Mouse (Mus musculus): Measurements from ENCODE around the gene Kcnd2.
A peak's percentile ranks its signal among the peaks of the same experiment; 100 is the strongest.

The Kcnd2 gene

DNA sequence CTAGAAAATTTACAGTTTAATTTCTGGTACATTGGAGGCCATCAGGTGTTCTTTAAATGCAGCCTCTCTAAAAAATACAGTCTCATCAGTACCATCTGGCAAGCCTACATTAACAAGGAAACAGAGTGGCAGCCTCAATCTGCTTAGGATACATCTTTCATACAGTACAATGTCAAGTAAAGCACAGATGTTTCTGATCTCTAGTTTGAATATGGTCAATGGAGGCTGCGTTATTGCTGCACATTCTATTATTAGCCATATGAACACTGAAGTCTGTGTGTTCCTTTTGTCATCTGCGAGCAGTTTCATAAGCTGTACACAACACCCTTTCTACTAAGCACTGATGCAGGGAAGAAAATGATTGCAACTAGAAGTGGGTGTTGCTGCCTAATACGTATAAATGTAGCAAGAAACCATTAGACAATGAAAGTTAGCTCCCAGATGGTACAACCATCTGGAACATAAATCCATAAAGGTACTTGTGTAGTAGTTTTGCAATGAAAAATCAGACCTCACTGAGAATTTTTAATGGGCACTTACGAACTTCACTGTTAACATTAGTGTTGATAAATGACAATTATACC is 209.0 kb downstream of the Kcnd2 start:
- no peak for DNase-seq

- DNase-seq = no peak
These were observed 215.8 kb downstream of the Kcnd2 start for GRCm38 (mm10) chr6:21431120-21431519.

- no peak for DNase-seq
These were observed 249.4 kb downstream of the Kcnd2 start for GRCm38 (mm10) chr6:21464719-21465118.

- no peak for DNase-seq
These were observed 256.7 kb downstream of the Kcnd2 start for GRCm38 (mm10) chr6:21471891-21472544.

DNA sequence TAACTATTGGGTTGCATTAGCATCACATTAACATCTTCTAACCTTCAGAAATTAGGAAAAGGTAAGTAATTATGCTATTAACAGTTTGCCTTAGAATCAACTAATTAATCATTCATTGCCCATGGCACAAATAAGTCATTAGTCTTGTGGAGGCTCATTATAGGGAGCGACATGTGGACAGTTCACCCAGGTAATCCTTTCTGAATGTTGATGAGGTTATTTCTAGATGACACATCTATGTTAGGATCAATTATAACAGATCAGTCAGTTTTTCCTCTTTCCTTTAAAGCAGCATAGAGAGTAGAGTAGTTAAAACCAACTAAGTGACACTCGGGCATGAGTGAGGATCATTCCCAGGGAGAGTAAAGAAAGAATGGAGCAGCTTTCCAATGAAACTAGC is 267.4 kb downstream of the Kcnd2 start:
- no peak for DNase-seq

GRCm38 (mm10) chr6:21488536-21488935 is 273.2 kb downstream of the Kcnd2 start:
- no peak for DNase-seq

DNA sequence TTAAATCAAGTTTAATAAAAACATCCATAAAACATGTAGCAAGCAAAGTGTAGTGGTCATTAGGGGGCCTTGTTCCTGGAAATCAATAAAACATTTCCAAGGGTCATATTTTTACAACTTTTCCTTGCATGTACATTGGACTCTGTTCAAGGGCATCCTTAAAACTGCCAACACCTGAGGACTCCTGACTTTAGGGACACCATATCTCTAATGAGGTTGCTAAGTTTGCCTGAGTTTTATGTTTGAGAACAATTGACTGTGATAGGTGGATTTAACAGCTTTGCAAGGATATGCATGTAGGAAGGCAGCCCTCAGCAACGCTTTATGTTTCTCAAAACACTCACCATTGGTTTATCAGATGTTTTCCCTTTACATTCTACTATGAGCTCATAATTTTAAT is 287.6 kb downstream of the Kcnd2 start:
- DNase-seq = no peak

DNA sequence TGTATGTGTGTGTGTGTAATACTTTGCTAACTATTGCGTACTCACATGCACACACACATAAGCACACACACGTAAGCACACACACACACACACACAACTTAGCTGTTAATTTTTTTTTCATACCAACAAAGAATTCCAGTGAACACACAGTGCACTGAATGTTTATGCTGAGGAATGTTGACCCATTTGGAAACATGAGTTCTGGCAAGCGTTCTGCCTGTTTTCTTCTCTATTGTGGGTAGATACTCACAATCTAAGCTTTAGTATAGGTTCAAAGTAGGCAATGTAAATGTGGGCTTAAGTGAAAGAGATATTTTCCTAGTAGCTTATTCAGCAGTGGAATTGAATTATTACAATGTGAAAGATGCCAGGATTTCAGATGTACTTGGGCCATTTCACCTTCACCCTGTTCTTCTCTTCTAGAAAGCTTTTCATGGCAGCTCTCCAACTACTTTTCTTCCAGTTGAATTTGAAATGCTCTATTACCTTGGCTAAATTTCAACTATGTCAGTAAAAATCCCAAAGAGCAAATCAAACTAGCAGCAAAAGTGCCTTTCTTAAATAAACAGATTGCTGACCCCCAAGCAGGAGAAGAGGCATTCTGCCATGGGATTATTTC is 295.4 kb downstream of the Kcnd2 start:
- no peak for DNase-seq

GRCm38 (mm10) chr6:21520351-21520750 is 305.0 kb downstream of the Kcnd2 start:
- DNase-seq = peak; percentile 43

- DNase-seq = no peak
These were observed 312.3 kb downstream of the Kcnd2 start for GRCm38 (mm10) chr6:21527489-21528074.

GRCm38 (mm10) chr6:21534009-21534408 is 318.7 kb downstream of the Kcnd2 start:
- no peak for DNase-seq

DNA sequence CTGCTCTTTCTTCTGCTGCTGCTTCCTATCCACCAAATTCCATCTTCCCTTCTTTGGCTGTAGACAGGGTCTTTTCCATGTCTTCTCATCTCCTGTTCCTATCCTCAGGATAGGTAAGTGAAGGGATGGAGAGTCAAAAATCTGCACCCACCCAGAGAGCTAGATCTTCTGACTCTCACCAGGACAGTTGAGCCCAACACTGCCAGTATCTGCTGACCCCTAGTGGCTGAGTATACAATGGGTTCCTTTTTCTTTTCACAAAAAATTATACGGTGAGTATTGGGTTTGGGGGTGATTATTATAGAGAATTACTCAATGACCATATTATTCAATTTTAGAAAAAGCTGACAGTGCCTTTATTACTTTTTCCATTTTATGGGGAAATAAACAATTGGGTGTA is 319.5 kb downstream of the Kcnd2 start:
- DNase-seq = peak; percentile 29

- DNase-seq = no peak
These were observed 336.2 kb downstream of the Kcnd2 start for GRCm38 (mm10) chr6:21551501-21551900.

- DNase-seq = no peak
These were observed 355.7 kb downstream of the Kcnd2 start for GRCm38 (mm10) chr6:21570964-21571363.

DNA sequence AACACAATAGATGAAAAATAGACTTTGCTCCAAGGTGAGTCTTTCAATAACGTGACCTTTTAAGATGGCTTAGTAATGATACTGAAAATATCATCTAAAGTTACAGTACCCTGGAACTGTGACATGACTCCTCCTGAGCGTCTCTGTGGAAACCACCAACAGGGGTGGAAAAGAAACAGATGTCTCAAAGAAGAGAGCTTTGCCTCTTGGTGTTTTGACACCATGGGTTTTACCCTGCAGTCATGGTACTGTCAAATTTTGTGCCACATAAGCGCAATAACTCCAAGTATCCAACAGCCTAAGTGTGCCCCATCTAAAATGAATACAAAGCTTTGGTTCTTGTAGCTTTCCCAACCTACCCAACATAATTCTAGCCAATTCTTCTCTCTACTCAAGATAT is 374.9 kb downstream of the Kcnd2 start:
- no peak for DNase-seq

DNA sequence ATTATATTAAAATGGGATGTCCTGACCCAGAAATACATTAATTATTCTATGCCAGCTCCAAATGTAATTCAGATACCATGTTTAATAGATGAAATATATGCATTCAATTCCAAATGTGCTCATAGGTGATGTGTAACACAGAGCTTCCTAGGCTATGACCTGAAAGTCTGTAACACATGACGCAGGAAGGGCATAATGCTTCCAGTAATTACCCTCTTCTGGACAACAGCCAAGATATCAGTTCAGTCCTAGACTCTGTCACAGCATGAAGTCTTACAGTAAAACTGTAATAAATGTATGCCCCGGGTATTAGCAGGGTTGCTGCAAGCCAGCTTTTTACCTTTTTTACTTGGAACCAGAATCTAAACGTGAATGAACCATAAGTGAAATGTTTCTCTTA is 382.1 kb downstream of the Kcnd2 start:
- no peak for DNase-seq

DNA sequence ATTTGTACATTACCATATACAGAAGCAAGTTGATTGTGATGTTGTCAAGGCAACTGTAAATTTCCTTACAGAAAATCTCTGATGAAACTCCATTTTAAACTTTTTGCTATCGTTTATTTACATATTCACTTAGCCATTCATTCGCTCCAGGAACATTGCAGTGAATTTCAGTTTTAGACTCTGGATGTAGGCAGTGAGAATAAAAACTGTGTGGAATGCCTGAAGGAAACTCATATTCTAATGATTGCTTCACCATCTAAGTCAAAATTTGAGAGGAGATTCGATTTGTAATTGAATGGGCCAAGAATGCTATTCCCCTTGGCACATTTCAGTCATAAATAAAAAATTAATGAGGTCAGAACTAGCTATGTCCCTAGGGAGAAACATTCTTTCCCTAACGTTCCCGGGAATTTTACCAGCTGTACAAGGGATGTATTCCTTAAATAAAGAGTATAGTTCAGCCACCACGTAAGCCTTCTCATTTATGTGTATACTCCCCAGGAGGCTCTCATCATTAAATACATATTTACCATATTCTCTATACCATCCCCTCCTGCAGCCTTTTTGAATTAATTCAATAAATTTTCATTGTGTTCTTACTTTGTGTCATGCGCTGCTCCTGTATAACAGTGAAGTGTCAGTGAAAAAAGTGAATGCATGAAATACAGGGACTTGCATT is 394.2 kb downstream of the Kcnd2 start:
- no peak for DNase-seq

DNA sequence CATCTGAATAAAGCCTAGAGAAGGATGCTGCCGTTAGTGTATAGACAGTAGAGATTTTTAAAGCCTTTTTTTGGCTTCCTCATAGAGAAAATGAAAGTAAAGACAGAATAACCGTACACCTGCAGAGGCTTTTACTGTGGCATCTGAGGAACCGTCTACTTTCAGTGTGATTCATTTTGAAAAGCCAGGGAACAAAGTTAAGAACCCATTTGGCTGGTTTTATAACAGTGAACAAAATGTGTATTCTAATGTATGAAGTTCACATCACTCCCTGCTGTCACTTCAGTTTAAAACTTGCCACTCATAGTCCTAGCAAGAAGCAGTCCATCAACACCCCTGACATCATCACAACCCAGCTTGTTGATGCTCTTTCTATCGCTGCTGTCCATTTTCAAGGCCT is 414.7 kb downstream of the Kcnd2 start:
- DNase-seq = no peak

DNA sequence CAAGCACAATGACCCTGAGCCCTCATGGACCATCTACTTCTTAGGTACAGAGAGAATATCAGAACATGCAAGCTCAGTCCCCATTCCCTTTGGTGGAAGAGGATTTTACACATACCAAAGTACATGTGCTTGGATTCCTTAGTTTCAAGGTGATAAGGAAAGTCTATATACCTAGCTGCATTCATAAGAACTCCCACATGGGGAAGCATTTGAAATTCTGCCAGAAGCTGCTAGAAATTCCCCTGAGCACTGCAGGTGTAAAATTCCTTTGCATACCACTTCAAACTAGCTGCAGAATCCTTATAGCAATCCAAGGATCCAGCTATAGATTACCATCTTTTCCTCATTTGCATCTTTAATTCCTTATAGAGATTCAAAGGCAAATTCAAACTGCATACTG is 440.4 kb downstream of the Kcnd2 start:
- no peak for DNase-seq

GRCm38 (mm10) chr6:21664135-21664534 is 448.8 kb downstream of the Kcnd2 start:
- DNase-seq = no peak

DNA sequence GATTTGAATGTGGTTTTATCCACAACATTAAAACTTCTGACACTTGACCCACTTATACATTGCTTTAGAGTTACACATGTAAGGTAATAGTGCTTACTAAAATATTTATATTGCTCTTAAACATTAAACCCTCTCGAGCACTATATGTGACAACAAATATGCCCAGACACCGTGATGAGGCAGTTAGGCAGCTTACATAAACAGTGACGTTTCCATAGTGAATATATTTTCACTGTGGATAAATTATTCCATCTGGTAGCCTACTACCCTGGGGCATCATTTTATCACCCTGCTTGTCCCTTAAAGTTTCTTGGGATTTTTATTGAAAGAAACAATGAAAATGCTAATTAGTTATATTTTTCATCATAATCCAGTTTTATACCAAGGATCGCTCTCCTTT is 449.3 kb downstream of the Kcnd2 start:
- DNase-seq = no peak

DNA sequence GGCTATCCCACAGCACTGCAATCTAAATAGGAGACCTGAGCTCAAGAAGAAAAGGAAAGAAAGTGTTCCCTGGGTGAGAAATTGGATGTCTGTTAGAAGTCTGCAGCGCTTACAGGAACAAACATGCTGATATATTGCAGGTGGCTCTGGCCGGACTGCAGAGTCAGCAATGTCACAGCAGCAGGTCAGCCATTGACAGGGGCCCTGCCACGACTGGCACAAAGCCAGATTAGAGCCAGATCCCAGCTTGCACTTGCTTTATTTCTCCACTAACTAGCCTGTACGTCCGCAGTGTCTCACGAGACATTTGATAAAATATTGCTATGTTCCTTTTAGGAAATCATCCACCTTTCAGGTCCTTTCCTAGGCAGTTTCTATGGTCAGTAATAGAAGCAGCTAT is 468.9 kb downstream of the Kcnd2 start:
- DNase-seq = peak; percentile 25

GRCm38 (mm10) chr6:21686388-21686787 is 471.1 kb downstream of the Kcnd2 start:
- no peak for DNase-seq

Measured in kidney, postnatal 10 days (tissue).